Mouse (Mus musculus) embryonic facial prominence, embryonic 14.5 days (tissue): ENCODE data around the gene Prkd2. TPM values are rescaled to one million over a fixed set of nuclear protein-coding genes. Genes with fewer than 3 reads are reported as not detected.

Source experiments
- ATAC-seq: fragments of 200-750 bp; cut with Nextera tagmentation; 2 replicates; pipeline ENCODE4 v1.8.0; 2017; ENCODE audit warnings: low read depth, moderate number of reproducible peaks, moderate TSS enrichment
- DNase-seq: peaks from one replicate; pipeline ENCODE4 v3.0.0-alpha.2; 2015; ENCODE audit warnings: low spot score
- H3K27ac ChIP-seq: fragments of 300-500 bp; sonication (generic); replicated peaks from 2 replicates; pipeline ENCODE4 v1.5.1; 2014; ENCODE audit warnings: low read depth, mild to moderate bottlenecking, low read length, moderate library complexity
- H3K27me3 ChIP-seq: fragments of 300-500 bp; sonication (generic); replicated peaks from 2 replicates; pipeline ENCODE4 v1.6.1; 2014; ENCODE audit warnings: low read length; ENCODE audit not compliant: control insufficient read depth, insufficient read depth
- H3K36me3 ChIP-seq: fragments of 300-500 bp; sonication (generic); 2 replicates; pipeline ENCODE4 v1.6.1; 2014; ENCODE audit warnings: low read length, mixed read lengths; ENCODE audit not compliant: control insufficient read depth, insufficient read depth
- H3K4me1 ChIP-seq: fragments of 300-500 bp; sonication (generic); 2 replicates; pipeline ENCODE4 v1.6.1; 2014; ENCODE audit warnings: antibody characterized with exemption, low read length; ENCODE audit not compliant: control insufficient read depth, insufficient read depth
- H3K4me2 ChIP-seq: fragments of 300-500 bp; sonication (generic); 2 replicates; pipeline ENCODE4 v1.6.1; 2014; ENCODE audit warnings: low read depth, mild to moderate bottlenecking, low read length, moderate library complexity, mixed read lengths
- H3K4me3 ChIP-seq: fragments of 300-500 bp; sonication (generic); 2 replicates; pipeline ENCODE4 v1.5.1; 2014; ENCODE audit warnings: low read depth, mild to moderate bottlenecking, low read length
- H3K9ac ChIP-seq: fragments of 300-500 bp; sonication (generic); 2 replicates; pipeline ENCODE4 v1.6.1; 2014; ENCODE audit warnings: low read depth, mild to moderate bottlenecking, low read length, moderate library complexity, mixed read lengths
- H3K9me3 ChIP-seq: fragments of 300-500 bp; sonication (generic); 2 replicates; pipeline ENCODE4 v1.6.1; 2016; ENCODE audit warnings: low read length; ENCODE audit not compliant: control insufficient read depth
- WGBS: fragments of 180-500 bp; shearing (Covaris S2); extraction: QIAGEN DNeasy Blood & Tissue Kit; methylation state at CpG from one replicate; pipeline ENCODE4 v1.1.7; 2014; 5-methylcytosine and 5-hydroxymethylcytosine counted together
- polyA plus RNA-seq: library from polyadenylated mRNA; unstranded; fragments of >200 nt; fragmentation: Nextera tagmentation; extraction: Ambion mirVana; gene quantifications from 2 replicates; pipeline ENCODE4 v1.2.1, GENCODE M21; 2014

The Prkd2 gene
- polyA plus RNA-seq, 1 experiment from 2014 or later, result 16.5 TPM

- peak overlapping the region; percentile 57 for H3K9ac ChIP-seq
- 23% methylated on average over 14 of the region's 14 CpGs for WGBS
- H3K27me3 ChIP-seq, result no peaks in the 10 kb centered on the region
- ATAC-seq (peak; percentile 6; the same call in 1 of the 2 replicates), DNase-seq (peak; percentile 44)
- no peaks in the 10 kb centered on the region for H3K9me3 ChIP-seq
- peak overlapping the region; percentile 96 for H3K4me2 ChIP-seq
- H3K4me1 ChIP-seq, result peaks cover 24% of the 10 kb centered on the region
- peaks cover 44% of the 10 kb centered on the region for H3K36me3 ChIP-seq
- H3K27ac ChIP-seq, result peak overlapping the region; percentile 88
- H3K4me3 ChIP-seq, result peak overlapping the region; percentile 68
These were observed 2.5 kb downstream of the Prkd2 start for GRCm38 (mm10) chr7:16845072-16845819.

GRCm38 (mm10) chr7:16845820-16846167 is 3.1 kb downstream of the Prkd2 start:
- peak overlapping the region; percentile 96 for H3K4me2 ChIP-seq
- ATAC-seq, result no peak

GRCm38 (mm10) chr7:16846775-16847174 is 4.1 kb downstream of the Prkd2 start:
- no peaks in the 10 kb centered on the region for H3K27me3 ChIP-seq
- 92% methylated on average over 5 of the region's 5 CpGs for WGBS
- no peak for DNase-seq
- ATAC-seq, result no peak
- H3K9ac ChIP-seq, result no peak overlapping the region
- H3K4me1 ChIP-seq, result peaks cover 24% of the 10 kb centered on the region
- H3K9me3 ChIP-seq, result no peaks in the 10 kb centered on the region
- H3K36me3 ChIP-seq, result peaks cover 40% of the 10 kb centered on the region
- H3K4me2 ChIP-seq, result no peak overlapping the region
- H3K4me3 ChIP-seq, result no peak overlapping the region
- H3K27ac ChIP-seq, result no peak overlapping the region

More at GRCm38 (mm10) chr7:16845820-16846167, 3.1 kb downstream of the Prkd2 start:
- H3K9ac ChIP-seq, result peak overlapping the region; percentile 57
- DNase-seq, result no peak
- H3K4me1 ChIP-seq, result peaks cover 24% of the 10 kb centered on the region
- H3K27me3 ChIP-seq, result no peaks in the 10 kb centered on the region
- H3K4me3 ChIP-seq, result peak overlapping the region; percentile 68
- peak overlapping the region; percentile 88; the same call in 1 of the 2 replicates for H3K27ac ChIP-seq
- H3K9me3 ChIP-seq, result no peaks in the 10 kb centered on the region
- 35% methylated on average over 10 of the region's 10 CpGs for WGBS
- peaks cover 44% of the 10 kb centered on the region for H3K36me3 ChIP-seq

- Histone ChIP-seq H3K27me3 (no peaks in the 10 kb centered on the region), H3K9me3 (no peaks in the 10 kb centered on the region), H3K27ac (no peak overlapping the region), H3K36me3 (peaks cover 43% of the 10 kb centered on the region), H3K4me3 (no peak overlapping the region), H3K4me1 (peaks cover 21% of the 10 kb centered on the region), H3K9ac (no peak overlapping the region), H3K4me2 (no peak overlapping the region)
- WGBS, result 89% methylated on average over 19 of the region's 19 CpGs
- DNase-seq, result no peak
- no peak for ATAC-seq
These were observed 4.8 kb downstream of the Prkd2 start for GRCm38 (mm10) chr7:16847507-16847906.

GRCm38 (mm10) chr7:16848579-16848978 is 5.9 kb downstream of the Prkd2 start:
- Histone ChIP-seq H3K9me3 (no peaks in the 10 kb centered on the region), H3K4me1 (peaks cover 21% of the 10 kb centered on the region), H3K27me3 (no peaks in the 10 kb centered on the region), H3K9ac (no peak overlapping the region), H3K36me3 (peaks cover 54% of the 10 kb centered on the region), H3K4me3 (no peak overlapping the region), H3K4me2 (no peak overlapping the region), H3K27ac (no peak overlapping the region)
- 29% methylated on average over 9 of the region's 17 CpGs for WGBS
- ATAC-seq (no peak), DNase-seq (no peak)

- no peak overlapping the region for H3K4me3 ChIP-seq
- ATAC-seq, result no peak
These were observed 8.9 kb downstream of the Prkd2 start for GRCm38 (mm10) chr7:16851636-16852035.

GRCm38 (mm10) chr7:16853302-16853831 is 10.7 kb downstream of the Prkd2 start:
- Histone ChIP-seq H3K9ac (no peak overlapping the region), H3K4me2 (no peak overlapping the region), H3K9me3 (no peaks in the 10 kb centered on the region), H3K4me1 (no peaks in the 10 kb centered on the region), H3K4me3 (no peak overlapping the region), H3K36me3 (peaks cover 85% of the 10 kb centered on the region), H3K27me3 (no peaks in the 10 kb centered on the region), H3K27ac (no peak overlapping the region)
- no peak for DNase-seq
- ATAC-seq, result no peak
- 85% methylated on average over 14 of the region's 14 CpGs for WGBS

More at GRCm38 (mm10) chr7:16851636-16852035, 8.9 kb downstream of the Prkd2 start:
- H3K4me1 ChIP-seq, result no peaks in the 10 kb centered on the region
- DNase-seq, result no peak
- H3K4me2 ChIP-seq, result no peak overlapping the region
- 90% methylated on average over 4 of the region's 4 CpGs for WGBS
- H3K9ac ChIP-seq, result no peak overlapping the region
- H3K9me3 ChIP-seq, result no peaks in the 10 kb centered on the region
- peaks cover 84% of the 10 kb centered on the region for H3K36me3 ChIP-seq
- H3K27me3 ChIP-seq, result no peaks in the 10 kb centered on the region
- H3K27ac ChIP-seq, result no peak overlapping the region

- Histone ChIP-seq H3K4me3 (no peak overlapping the region), H3K4me2 (no peak overlapping the region), H3K9me3 (no peaks in the 10 kb centered on the region), H3K36me3 (peaks cover 81% of the 10 kb centered on the region), H3K4me1 (no peaks in the 10 kb centered on the region), H3K27ac (no peak overlapping the region), H3K27me3 (no peaks in the 10 kb centered on the region), H3K9ac (no peak overlapping the region)
- WGBS, result 25% methylated on average over 17 of the region's 17 CpGs
- no peak for ATAC-seq
- DNase-seq, result no peak
These were observed 15.6 kb downstream of the Prkd2 start for GRCm38 (mm10) chr7:16858336-16858735.
